Mouse (Mus musculus) olfactory bulb, adult 2 months (tissue): ENCODE data around the gene Jup.

ENCODE experiments used
- CTCF ChIP-seq: fragments of 200-500 bp; IDR thresholded peaks from 2 replicates; pipeline ENCODE4 v1.5.1; 2012; ENCODE audit warnings: low read depth, mild to moderate bottlenecking, low read length, moderate library complexity; ENCODE audit not compliant: insufficient read depth
- POLR2A ChIP-seq: fragments of 200-500 bp; IDR thresholded peaks from 2 replicates; pipeline ENCODE4 v1.6.1; 2012; ENCODE audit warnings: mild to moderate bottlenecking, low read depth, low read length, moderate library complexity; ENCODE audit not compliant: insufficient read depth

GRCm38 (mm10) chr11:100330235-100330634 lies 67.3 kb downstream of the Jup start:
- no peak for TF ChIP-seq CTCF
- no peak for TF ChIP-seq POLR2A
